Mouse (Mus musculus) neural tube, embryonic 14.5 days (tissue): ENCODE measurements around the gene Adgrl4. TPM values are rescaled to one million over a fixed set of nuclear protein-coding genes. Genes with fewer than 3 reads are reported as not detected.

Source experiments
- ATAC-seq: fragments of 200-750 bp; cut with Nextera tagmentation; 2 replicates; pipeline ENCODE4 v1.8.0; 2017; ENCODE audit warnings: low read depth, mild to moderate bottlenecking, moderate TSS enrichment, moderate library complexity
- H3K27ac ChIP-seq: fragments of 300-500 bp; sonication (generic); 2 replicates; pipeline ENCODE4 v1.5.1; 2014; ENCODE audit warnings: low read depth, mild to moderate bottlenecking, control low read depth, low read length, moderate library complexity, mixed read lengths
- H3K27me3 ChIP-seq: fragments of 300-500 bp; sonication (generic); 2 replicates; pipeline ENCODE4 v1.6.1; 2014; ENCODE audit warnings: low read length; ENCODE audit not compliant: control insufficient read depth, insufficient read depth
- H3K36me3 ChIP-seq: fragments of 300-500 bp; sonication (generic); 2 replicates; pipeline ENCODE4 v1.6.1; 2014; ENCODE audit warnings: low read length, mixed read lengths; ENCODE audit not compliant: control insufficient read depth, insufficient read depth
- H3K4me1 ChIP-seq: fragments of 300-500 bp; sonication (generic); 2 replicates; pipeline ENCODE4 v1.6.1; 2014; ENCODE audit warnings: low read length; ENCODE audit not compliant: control insufficient read depth, insufficient read depth
- H3K4me2 ChIP-seq: fragments of 300-500 bp; sonication (generic); 2 replicates; pipeline ENCODE4 v1.6.1; 2014; ENCODE audit warnings: mild to moderate bottlenecking, low read depth, low read length, control low read depth
- H3K4me3 ChIP-seq: fragments of 300-500 bp; sonication (generic); 2 replicates; pipeline ENCODE4 v1.5.1; 2014; ENCODE audit warnings: low read depth, low read length, control low read depth, mixed read lengths
- H3K9ac ChIP-seq: fragments of 300-500 bp; sonication (generic); replicated peaks from 2 replicates; pipeline ENCODE4 v1.6.1; 2014; ENCODE audit warnings: low read depth, mild to moderate bottlenecking, control low read depth, low read length, mixed read lengths
- H3K9me3 ChIP-seq: fragments of 300-500 bp; sonication (generic); 2 replicates; pipeline ENCODE4 v1.6.1; 2016; ENCODE audit warnings: low read length; ENCODE audit not compliant: control insufficient read depth
- WGBS: fragments of 180-500 bp; shearing (Covaris S2); extraction: QIAGEN DNeasy Blood & Tissue Kit; methylation state at CpG from one replicate; pipeline ENCODE4 v1.1.7; 2014; 5-methylcytosine and 5-hydroxymethylcytosine counted together
- polyA plus RNA-seq: library from polyadenylated mRNA; unstranded; fragments of >200 nt; fragmentation: Nextera tagmentation; extraction: Ambion mirVana; gene quantifications from 2 replicates; pipeline ENCODE4 v1.2.1, GENCODE M21; 2014

Adgrl4 gene
- polyA plus RNA-seq, 1 experiment from 2014 or later: 9.9 TPM

DNA sequence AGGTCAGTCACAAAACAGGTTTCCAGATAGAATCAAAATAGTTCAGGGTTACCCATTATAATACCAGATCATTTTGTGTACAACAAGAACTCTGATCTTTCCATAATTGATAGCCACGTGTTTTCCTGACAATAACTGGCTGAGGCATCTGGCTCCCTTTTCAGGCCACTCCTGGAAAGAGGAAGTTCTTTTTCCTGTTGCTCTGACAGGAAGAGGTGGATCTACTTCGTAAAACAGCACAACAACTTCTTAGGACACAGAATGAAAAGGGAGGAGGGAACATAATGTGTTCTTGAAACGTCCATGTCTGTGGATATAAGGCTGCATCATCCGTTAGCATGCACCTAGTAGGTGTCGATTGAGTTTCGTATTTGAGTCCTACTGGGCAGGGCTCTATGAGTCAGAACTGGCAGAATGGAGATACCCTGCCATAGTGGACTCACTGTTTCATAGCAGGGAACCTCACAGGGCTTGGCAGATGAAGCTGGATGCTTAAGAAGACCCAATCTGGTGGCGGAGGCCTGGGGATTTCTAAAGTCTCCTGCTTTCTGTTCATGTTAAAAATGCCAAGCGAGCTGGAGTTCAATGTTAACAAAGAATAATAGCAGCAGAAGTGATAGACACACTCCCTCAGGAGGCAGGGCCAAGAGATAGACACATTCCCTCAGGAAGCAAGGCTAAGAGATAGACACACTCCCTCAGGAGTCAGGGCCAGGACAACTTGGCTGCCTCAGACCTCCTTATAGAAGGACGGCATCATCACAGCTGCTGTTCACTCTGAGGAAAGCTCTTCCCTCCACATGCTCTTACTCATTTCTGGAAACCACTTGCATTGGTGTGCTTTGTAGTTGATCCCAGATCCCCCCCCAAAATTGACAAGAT, 13.1 kb upstream of the Adgrl4 start:
- no peak for ATAC-seq

DNA sequence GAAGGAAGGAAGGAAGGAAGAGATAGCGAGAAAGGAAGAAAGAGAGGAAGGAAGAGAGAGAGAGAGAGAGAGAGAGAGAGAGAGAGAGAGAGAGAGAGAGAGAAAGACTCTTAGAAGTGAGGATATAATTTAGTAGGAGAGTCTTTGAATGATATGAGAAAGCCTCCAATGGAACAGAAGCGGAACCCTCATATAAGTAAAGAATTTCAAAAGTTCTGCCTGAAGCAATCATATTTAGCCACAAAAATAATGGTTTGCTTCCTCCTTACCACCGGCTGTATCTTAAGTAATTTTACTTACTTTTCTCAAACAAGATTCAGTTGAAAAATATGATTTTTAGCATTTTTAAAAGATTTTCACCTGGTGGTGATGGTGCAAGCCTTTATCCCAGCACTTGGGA, 7.6 kb upstream of the Adgrl4 start:
- Histone ChIP-seq H3K4me3 (no peak overlapping the region), H3K4me2 (no peak overlapping the region), H3K27ac (no peak overlapping the region), H3K36me3 (no peaks in the 10 kb centered on the region), H3K9ac (no peak overlapping the region), H3K9me3 (no peaks in the 10 kb centered on the region), H3K27me3 (no peaks in the 10 kb centered on the region), H3K4me1 (no peaks in the 10 kb centered on the region)
- 95% methylated on average over 3 of the region's 3 CpGs for WGBS
- ATAC-seq: no peak

More for the DNA sequence above, 13.1 kb upstream of the Adgrl4 start:
- Histone ChIP-seq H3K36me3 (no peaks in the 10 kb centered on the region), H3K9ac (no peak overlapping the region), H3K4me1 (no peaks in the 10 kb centered on the region), H3K9me3 (no peaks in the 10 kb centered on the region), H3K27me3 (no peaks in the 10 kb centered on the region), H3K4me3 (no peak overlapping the region), H3K4me2 (no peak overlapping the region), H3K27ac (no peak overlapping the region)
- 87% methylated on average over 9 of the region's 9 CpGs for WGBS

DNA sequence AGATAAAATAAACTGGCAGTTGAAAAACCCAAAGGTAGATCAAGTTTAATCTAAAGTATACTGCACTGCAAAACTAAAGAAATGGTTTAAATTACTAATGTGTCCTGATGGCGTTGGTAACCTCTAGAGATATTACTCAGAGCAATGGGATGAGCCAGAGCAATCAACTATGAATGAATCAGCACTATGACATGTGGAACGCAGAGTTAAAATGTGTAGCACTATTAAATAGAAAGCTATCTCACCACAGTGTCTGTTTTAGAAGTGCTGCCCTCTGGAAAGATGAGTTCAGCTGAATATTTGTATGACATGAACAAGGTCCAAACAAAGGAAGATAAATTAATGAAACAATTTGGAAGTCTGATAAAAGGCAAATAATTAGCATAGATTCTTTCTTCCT, 6.2 kb upstream of the Adgrl4 start:
- whole genome bisulfite sequencing: 63% methylated on average over 2 of the region's 2 CpGs
- Histone ChIP-seq H3K4me3 (no peak overlapping the region), H3K4me1 (no peaks in the 10 kb centered on the region), H3K9ac (no peak overlapping the region), H3K4me2 (no peak overlapping the region), H3K9me3 (no peaks in the 10 kb centered on the region), H3K27me3 (no peaks in the 10 kb centered on the region), H3K27ac (no peak overlapping the region), H3K36me3 (no peaks in the 10 kb centered on the region)
- ATAC-seq: no peak

DNA sequence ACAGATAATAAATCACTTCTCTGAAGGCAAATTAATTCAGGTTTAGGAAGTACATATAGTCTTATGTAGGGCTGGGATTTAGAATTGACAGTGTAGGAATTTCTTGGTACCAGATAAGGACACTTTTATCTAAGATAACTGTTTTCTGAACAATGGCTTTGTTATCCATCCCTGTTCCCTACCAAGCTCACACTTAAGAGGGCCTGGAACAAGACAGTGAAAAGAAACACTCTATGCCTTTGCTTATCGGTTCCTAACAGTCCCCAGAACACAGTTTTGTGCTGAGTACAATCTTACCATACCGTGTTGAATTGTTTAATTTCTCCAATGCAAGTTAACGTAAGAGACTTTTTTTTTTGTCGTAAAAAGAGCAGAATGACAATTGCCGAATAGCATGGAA, 677 bp downstream of the Adgrl4 start:
- H3K27ac ChIP-seq: no peak overlapping the region
- H3K4me3 ChIP-seq: no peak overlapping the region
- H3K4me2 ChIP-seq: no peak overlapping the region
- no peaks in the 10 kb centered on the region for H3K36me3 ChIP-seq
- no peaks in the 10 kb centered on the region for H3K27me3 ChIP-seq
- ATAC-seq: no peak
- peaks cover 4% of the 10 kb centered on the region; the same call in 1 of the 2 replicates for H3K4me1 ChIP-seq
- no peaks in the 10 kb centered on the region for H3K9me3 ChIP-seq
- WGBS: 83% methylated on average over 5 of the region's 5 CpGs
- no peak overlapping the region for H3K9ac ChIP-seq

DNA sequence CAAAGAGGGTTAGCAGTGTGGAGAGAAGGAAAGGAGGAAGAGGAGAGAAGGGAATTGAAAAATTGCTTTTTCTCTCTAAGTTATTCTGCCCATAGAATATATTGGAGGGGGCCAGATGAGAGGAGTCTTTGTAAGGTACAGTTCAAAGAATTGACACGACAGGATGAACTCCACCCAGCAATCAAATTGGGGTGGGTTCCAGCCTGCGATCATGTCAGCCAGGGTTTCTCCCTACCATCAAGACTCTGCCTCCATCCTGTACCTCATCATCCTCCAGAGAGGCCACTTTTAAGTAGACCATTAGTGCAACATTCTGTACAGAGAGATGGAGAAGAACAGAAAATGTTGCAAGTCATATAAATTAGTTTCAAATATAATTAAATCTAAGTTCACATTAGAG, 2.3 kb downstream of the Adgrl4 start:
- Histone ChIP-seq H3K27me3 (no peaks in the 10 kb centered on the region), H3K9me3 (no peaks in the 10 kb centered on the region), H3K4me3 (no peak overlapping the region), H3K27ac (no peak overlapping the region), H3K9ac (no peak overlapping the region), H3K4me1 (peaks cover 4% of the 10 kb centered on the region; the same call in 1 of the 2 replicates), H3K4me2 (no peak overlapping the region), H3K36me3 (no peaks in the 10 kb centered on the region)
- WGBS: 64% methylated on average over 2 of the region's 2 CpGs
- ATAC-seq: no peak

DNA sequence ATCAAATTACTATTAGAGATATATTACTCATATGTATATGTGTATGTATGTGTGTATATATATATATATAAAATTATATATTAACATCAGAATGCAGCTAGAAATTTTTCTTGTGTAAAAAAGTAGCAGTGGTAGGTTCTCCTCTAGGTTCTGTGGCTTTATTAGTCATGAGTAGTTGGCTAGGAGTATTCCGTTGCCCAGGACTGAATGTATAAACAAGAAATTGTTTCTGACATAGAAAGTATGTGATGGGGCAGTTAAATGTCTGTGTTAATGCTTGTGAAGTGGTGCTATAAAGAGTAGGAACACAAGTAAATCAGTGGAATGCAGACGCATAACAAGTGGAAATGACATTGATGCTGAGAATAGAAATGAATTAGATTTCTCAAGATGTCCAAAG, 4.3 kb downstream of the Adgrl4 start:
- WGBS: 92% methylated on average over 2 of the region's 2 CpGs
- H3K9ac ChIP-seq: no peak overlapping the region
- no peak overlapping the region for H3K27ac ChIP-seq
- no peak overlapping the region for H3K4me3 ChIP-seq
- ATAC-seq: no peak
- no peaks in the 10 kb centered on the region for H3K36me3 ChIP-seq
- H3K4me2 ChIP-seq: no peak overlapping the region
- H3K9me3 ChIP-seq: no peaks in the 10 kb centered on the region
- H3K27me3 ChIP-seq: no peaks in the 10 kb centered on the region
- H3K4me1 ChIP-seq: peaks cover 4% of the 10 kb centered on the region; the same call in 1 of the 2 replicates

DNA sequence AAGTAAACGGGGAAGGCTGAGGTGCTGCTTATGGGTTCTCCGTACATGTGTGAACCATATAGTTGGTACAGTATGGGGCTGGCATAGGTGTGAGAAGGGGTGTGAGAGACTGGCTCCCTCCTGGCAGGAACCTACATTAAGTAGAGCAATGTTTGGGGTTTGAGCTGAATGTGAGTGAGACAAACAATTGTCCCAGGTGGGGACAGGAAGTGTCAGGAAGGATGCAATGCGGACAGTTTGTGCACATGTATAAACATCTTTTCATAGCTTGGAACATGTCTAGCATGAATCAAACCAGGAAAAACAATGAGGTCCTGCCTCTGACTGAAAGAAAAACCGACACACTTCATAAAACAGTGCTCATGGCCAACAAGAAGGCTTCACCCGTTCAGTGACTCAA, 5.8 kb downstream of the Adgrl4 start:
- no peaks in the 10 kb centered on the region for H3K9me3 ChIP-seq
- H3K36me3 ChIP-seq: no peaks in the 10 kb centered on the region
- no peak overlapping the region for H3K4me2 ChIP-seq
- H3K4me1 ChIP-seq: no peaks in the 10 kb centered on the region
- H3K27me3 ChIP-seq: no peaks in the 10 kb centered on the region
- no peak overlapping the region for H3K27ac ChIP-seq
- ATAC-seq: no peak
- WGBS: 82% methylated on average over 5 of the region's 5 CpGs
- no peak overlapping the region for H3K9ac ChIP-seq
- no peak overlapping the region for H3K4me3 ChIP-seq

DNA sequence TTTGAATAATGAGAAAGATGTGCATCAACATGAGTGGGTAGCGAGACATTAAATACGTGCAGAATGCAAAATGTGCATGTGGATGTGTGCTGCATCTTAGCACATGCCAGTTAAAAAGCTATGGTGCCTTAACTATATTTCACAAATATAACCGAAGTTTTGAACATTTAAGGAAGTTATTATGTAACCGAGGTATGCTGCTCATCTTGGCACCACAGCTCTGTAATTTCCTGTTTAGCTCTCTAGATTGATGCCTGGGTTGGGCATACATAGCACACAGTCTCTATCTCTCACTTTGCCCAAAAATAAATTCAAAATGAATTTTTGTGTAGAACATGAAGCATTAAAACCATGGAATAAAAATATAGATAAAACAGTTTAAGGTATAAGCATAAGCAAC, 6.6 kb downstream of the Adgrl4 start:
- WGBS: 95% methylated on average over 4 of the region's 4 CpGs
- Histone ChIP-seq H3K4me1 (no peaks in the 10 kb centered on the region), H3K4me2 (no peak overlapping the region), H3K36me3 (no peaks in the 10 kb centered on the region), H3K27me3 (no peaks in the 10 kb centered on the region), H3K4me3 (no peak overlapping the region), H3K9ac (no peak overlapping the region), H3K27ac (no peak overlapping the region), H3K9me3 (no peaks in the 10 kb centered on the region)
- ATAC-seq: no peak

DNA sequence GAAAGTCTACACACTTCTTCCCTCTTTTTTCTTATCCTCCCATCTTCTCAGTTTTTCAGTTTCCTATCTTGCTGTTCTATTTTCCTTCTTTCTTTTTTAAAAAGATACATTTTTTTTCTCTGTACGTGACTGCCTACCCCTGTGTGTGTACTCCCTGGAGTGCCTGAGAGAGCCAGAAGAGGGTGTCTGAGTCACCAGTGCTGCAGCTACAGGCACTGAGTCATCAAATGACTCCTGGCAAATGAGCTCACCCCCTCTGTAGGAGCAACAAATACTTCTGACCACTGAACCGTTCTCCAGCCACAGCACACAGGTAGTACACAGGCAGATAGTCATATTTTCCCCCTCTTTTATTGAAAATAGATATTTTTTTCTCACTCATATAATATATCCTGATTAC, 8.2 kb downstream of the Adgrl4 start:
- H3K4me1 ChIP-seq: no peaks in the 10 kb centered on the region
- no peak for ATAC-seq
- H3K27ac ChIP-seq: no peak overlapping the region
- H3K36me3 ChIP-seq: no peaks in the 10 kb centered on the region
- H3K4me3 ChIP-seq: no peak overlapping the region
- no peak overlapping the region for H3K9ac ChIP-seq
- H3K27me3 ChIP-seq: no peaks in the 10 kb centered on the region
- H3K9me3 ChIP-seq: no peaks in the 10 kb centered on the region
- H3K4me2 ChIP-seq: no peak overlapping the region
- 61% methylated on average over 2 of the region's 2 CpGs for WGBS
